Mouse (Mus musculus): ENCODE results near the gene Coq6. TPM values are rescaled to one million over a fixed set of nuclear protein-coding genes. Genes with fewer than 3 reads are reported as not detected.
"Not testable (repeated sequence)": the region's sequence is repeated elsewhere in the genome, so short reads cannot be mapped to it uniquely, and the experiment has no call there.

Coq6 gene
- 10 to 100 TPM; 25.5 to 28.8 TPM for total RNA-seq (2021)
- long read RNA-seq, experiment 1, transcript Coq6-201 (12 exons, 1,602 nt) = major isoform, 18 of 27 reads
- long read RNA-seq, experiment 1, partial matches to known transcripts = 7 of 27 reads
- long read RNA-seq, experiment 1, other reads (novel, unspliced or antisense) = 2 of 27 reads
- long read RNA-seq, experiment 2, transcript Coq6-201 (12 exons, 1,602 nt) = major isoform, 30 of 34 reads
- long read RNA-seq, experiment 2, partial matches to known transcripts = 2 of 34 reads
- long read RNA-seq, experiment 2, other reads (novel, unspliced or antisense) = 1 of 34 reads

- peak; percentile 93 for DNase-seq
Observed at GRCm38 (mm10) chr12:84361555-84362489, at the start of gene Coq6, which contains the start of gene Fam161b. Gene Coq6, plus strand, starts transcription at chr12:84361657. Gene Fam161b, minus strand, starts transcription at chr12:84361833.

- DNase-seq = no peak
Observed at GRCm38 (mm10) chr12:84316006-84316405, 45.5 kb upstream of the Coq6 start.

- DNase-seq = peak; percentile 81
Observed at GRCm38 (mm10) chr12:84316721-84317621, 44.5 kb upstream of the Coq6 start, which contains the start of gene Zfp410. Gene Zfp410, plus strand, starts transcription at chr12:84316852.

- DNase-seq = peak; percentile 12
Observed at GRCm38 (mm10) chr12:84327111-84327512, 34.3 kb upstream of the Coq6 start.

- DNase-seq = no peak
Observed at GRCm38 (mm10) chr12:84336963-84337625, 24.4 kb upstream of the Coq6 start.

- no peak for DNase-seq
Observed at GRCm38 (mm10) chr12:84347192-84347591, 14.3 kb upstream of the Coq6 start.

GRCm38 (mm10) chr12:84358699-84359098, 2.8 kb upstream of the Coq6 start:
- not testable (repeated sequence) for DNase-seq

GRCm38 (mm10) chr12:84362872-84363271, 1.4 kb downstream of the Coq6 start:
- no peak for DNase-seq

- DNase-seq = no peak
Observed at GRCm38 (mm10) chr12:84364291-84364690, 2.8 kb downstream of the Coq6 start.

GRCm38 (mm10) chr12:84365137-84365536, 3.7 kb downstream of the Coq6 start:
- no peak for DNase-seq

GRCm38 (mm10) chr12:84366971-84367370, 5.5 kb downstream of the Coq6 start:
- no peak for DNase-seq

- no peak for DNase-seq
Observed at GRCm38 (mm10) chr12:84371647-84372046, 10.2 kb downstream of the Coq6 start.

- DNase-seq = no peak
Observed at GRCm38 (mm10) chr12:84373831-84374481, 12.5 kb downstream of the Coq6 start.

- no peak for DNase-seq
Observed at GRCm38 (mm10) chr12:84382369-84382768, 20.9 kb downstream of the Coq6 start.

- DNase-seq = no peak
Observed at GRCm38 (mm10) chr12:84384644-84385081, 23.2 kb downstream of the Coq6 start.

GRCm38 (mm10) chr12:84385408-84385807, 24.0 kb downstream of the Coq6 start:
- DNase-seq = no peak

- DNase-seq = no peak
Observed at GRCm38 (mm10) chr12:84388097-84388496, 26.6 kb downstream of the Coq6 start.

- no peak for DNase-seq
Observed at GRCm38 (mm10) chr12:84388774-84389400, 27.4 kb downstream of the Coq6 start.

- no peak for DNase-seq
Observed at GRCm38 (mm10) chr12:84390336-84390735, 28.9 kb downstream of the Coq6 start.

GRCm38 (mm10) chr12:84392681-84393080, 31.2 kb downstream of the Coq6 start:
- no peak for DNase-seq
